Mouse (Mus musculus) urinary bladder, adult 18-20 months (tissue): ENCODE results near the gene H1foo.
A peak's percentile ranks its signal among the peaks of the same experiment; 100 is the strongest.

Experiments
- DNase-seq, 2 experiments: peaks; one replicate each; pipeline ENCODE4 v3.0.0; 2022; ENCODE audit warnings: low spot score in 2 of 2, mixed read lengths in 2 of 2

Gene H1foo

GRCm38 (mm10) chr6:115927292-115928242 is 17.2 kb upstream of the H1foo start:
- no peak for DNase-seq

GRCm38 (mm10) chr6:115930018-115930417 is 14.7 kb upstream of the H1foo start:
- DNase-seq = no peak

- DNase-seq = no peak
Measured at GRCm38 (mm10) chr6:115931639-115932038, 13.1 kb upstream of the H1foo start, which contains the start of gene Rho. Gene Rho, plus strand, starts transcription at chr6:115931748.

GRCm38 (mm10) chr6:115932391-115932790 is 12.3 kb upstream of the H1foo start:
- DNase-seq = no peak

- DNase-seq = no peak
Measured at GRCm38 (mm10) chr6:115935544-115935943, 9.2 kb upstream of the H1foo start.

GRCm38 (mm10) chr6:115938011-115938410 is 6.7 kb upstream of the H1foo start:
- no peak for DNase-seq

GRCm38 (mm10) chr6:115938798-115939197 is 5.9 kb upstream of the H1foo start:
- no peak for DNase-seq

GRCm38 (mm10) chr6:115940603-115941002 is 4.1 kb upstream of the H1foo start:
- no peak for DNase-seq

- no peak for DNase-seq
Measured at GRCm38 (mm10) chr6:115941128-115941527, 3.6 kb upstream of the H1foo start.

- no peak for DNase-seq
Measured at GRCm38 (mm10) chr6:115943498-115944427, 975 bp upstream of the H1foo start.

- no peak for DNase-seq
Measured at GRCm38 (mm10) chr6:115945633-115946032, 895 bp downstream of the H1foo start.

GRCm38 (mm10) chr6:115946389-115946788 is 1.7 kb downstream of the H1foo start:
- DNase-seq = no peak

GRCm38 (mm10) chr6:115954506-115955074 is 9.9 kb downstream of the H1foo start:
- DNase-seq = no peak

GRCm38 (mm10) chr6:115955169-115955568 is 10.4 kb downstream of the H1foo start:
- DNase-seq = no peak

GRCm38 (mm10) chr6:115955664-115956063 is 10.9 kb downstream of the H1foo start:
- DNase-seq = no peak

GRCm38 (mm10) chr6:115956418-115956921 is 11.7 kb downstream of the H1foo start:
- DNase-seq = no peak

- no peak for DNase-seq
Measured at GRCm38 (mm10) chr6:115956922-115957601, 12.3 kb downstream of the H1foo start.

GRCm38 (mm10) chr6:115957681-115958080 is 12.9 kb downstream of the H1foo start:
- no peak for DNase-seq

- DNase-seq = no peak
Measured at GRCm38 (mm10) chr6:115958445-115958844, 13.7 kb downstream of the H1foo start.

GRCm38 (mm10) chr6:115959151-115959691 is 14.5 kb downstream of the H1foo start:
- DNase-seq = peak in 1 of 2 experiments; percentile 60

- DNase-seq = no peak
Measured at GRCm38 (mm10) chr6:115960322-115960721, 15.6 kb downstream of the H1foo start.
